Mouse (Mus musculus) E14TG2a.4 (cell line): Measurements from ENCODE around the gene Car6.

Experiments used
- H3K27me3 ChIP-seq: 2 replicates; pipeline ENCODE4 v1.6.1; 2014; ENCODE audit warnings: low read length, control low read depth; ENCODE audit not compliant: insufficient read depth
- H3K36me3 ChIP-seq: 2 replicates; pipeline ENCODE4 v1.6.1; 2014; ENCODE audit warnings: low read length, control low read depth; ENCODE audit not compliant: insufficient read depth
- H3K4me1 ChIP-seq: replicated peaks from 2 replicates; pipeline ENCODE4 v1.6.1; 2014; ENCODE audit warnings: low read depth, low read length, control low read depth
- H3K4me3 ChIP-seq: replicated peaks from 2 replicates; pipeline ENCODE4 v1.5.1; 2014; ENCODE audit warnings: mild to moderate bottlenecking, low read length
- H3K9me3 ChIP-seq: 2 replicates; pipeline ENCODE4 v1.6.1; 2014; ENCODE audit warnings: low read length, control low read depth
- CTCF ChIP-seq: conservative IDR thresholded peaks from 2 replicates; pipeline ENCODE4 v1.5.1; 2014; ENCODE audit warnings: low read length
- NANOG ChIP-seq: IDR thresholded peaks from 2 replicates; pipeline ENCODE4 v1.6.1; 2014; ENCODE audit warnings: borderline replicate concordance, low read length, mixed read lengths
- POU5F1 ChIP-seq: IDR thresholded peaks from 2 replicates; pipeline ENCODE4 v1.6.1; 2014; ENCODE audit warnings: low read length, borderline replicate concordance

Gene Car6

GRCm38 (mm10) chr4:150144242-150144641 lies 56.9 kb downstream of the Car6 start:
- no peak for TF ChIP-seq CTCF
- no peak for TF ChIP-seq POU5F1
- TF ChIP-seq NANOG = no peak
- Histone ChIP-seq H3K4me1 (peaks cover 59% of the 10 kb centered on the region), H3K9me3 (peaks cover 10% of the 10 kb centered on the region; the same call in 1 of the 2 replicates), H3K4me3 (peak overlapping the region; percentile 72), H3K36me3 (no peaks in the 10 kb centered on the region), H3K27me3 (peaks cover 10% of the 10 kb centered on the region)

GRCm38 (mm10) chr4:150140346-150140745 lies 60.8 kb downstream of the Car6 start:
- H3K9me3 ChIP-seq = no peaks in the 10 kb centered on the region
- TF ChIP-seq POU5F1 (no peak), NANOG (no peak), CTCF (no peak)
- H3K36me3 ChIP-seq = no peaks in the 10 kb centered on the region
- peaks cover 66% of the 10 kb centered on the region for H3K4me1 ChIP-seq
- peaks cover 18% of the 10 kb centered on the region for H3K27me3 ChIP-seq
- H3K4me3 ChIP-seq = no peak overlapping the region

- H3K27me3 ChIP-seq = peaks cover 18% of the 10 kb centered on the region
- H3K4me1 ChIP-seq = peaks cover 63% of the 10 kb centered on the region
- H3K9me3 ChIP-seq = no peaks in the 10 kb centered on the region
- H3K36me3 ChIP-seq = no peaks in the 10 kb centered on the region
- TF ChIP-seq CTCF (no peak), POU5F1 (no peak), NANOG (no peak)
- H3K4me3 ChIP-seq = 0 out of 2 replicates have a peak overlapping the region, but pooled peaks have one; percentile 13
Measured at GRCm38 (mm10) chr4:150139090-150139489, 62.0 kb downstream of the Car6 start.

- Histone ChIP-seq H3K36me3 (no peaks in the 10 kb centered on the region), H3K9me3 (no peaks in the 10 kb centered on the region), H3K27me3 (peaks cover 18% of the 10 kb centered on the region), H3K4me1 (peaks cover 63% of the 10 kb centered on the region), H3K4me3 (peak overlapping the region; percentile 57)
- TF ChIP-seq NANOG (no peak), CTCF (no peak), POU5F1 (no peak)
Measured at GRCm38 (mm10) chr4:150138084-150138543, 63.0 kb downstream of the Car6 start.

- Histone ChIP-seq H3K4me1 (peaks cover 69% of the 10 kb centered on the region), H3K9me3 (no peaks in the 10 kb centered on the region), H3K36me3 (no peaks in the 10 kb centered on the region), H3K4me3 (peak overlapping the region; percentile 57; the same call in 1 of the 2 replicates), H3K27me3 (peaks cover 18% of the 10 kb centered on the region)
- TF ChIP-seq NANOG (no peak), CTCF (no peak), POU5F1 (no peak)
Measured at GRCm38 (mm10) chr4:150137368-150138083, 63.6 kb downstream of the Car6 start.
